Comparison of ENCODE assay signal across 8 mouse cellular contexts in genomic region chr16:38452442-38453202, GRCm38 (mm10). TPM values are rescaled to one million over a fixed set of nuclear protein-coding genes. Genes with fewer than 3 reads are reported as not detected.
DNase-seq lines count a peak whose midpoint lies in the region; ATAC-seq and TF ChIP-seq lines count a peak whose summit lies in the region.

Gene Adprh (minus strand): TSS chr16:38452703.

- peak within 1 kb of the TSS; percentile 59 for H3K4me3 ChIP-seq in heart, embryonic 11.5 days (ENCODE audit: low read depth, low read length)
- peak within 1 kb of the TSS; percentile 77 for H3K4me3 ChIP-seq in kidney, embryonic 16.5 days (ENCODE audit: low read length)
- peak within 1 kb of the TSS; percentile 79 for H3K4me3 ChIP-seq in liver, adult 2 months (ENCODE audit: insufficient read depth, low read depth, low read length)
- peak within 1 kb of the TSS; percentile 82 for H3K4me3 ChIP-seq in myocyte

- 3% methylated on average over 57 of the region's 61 CpGs for WGBS in heart, embryonic 11.5 days (ENCODE audit: insufficient replicate concordance)
- WGBS in kidney, embryonic 16.5 days, result under 1% methylated on average over 53 of the region's 61 CpGs
- WGBS in liver, adult 2 months, result under 1% methylated on average over 60 of the region's 61 CpGs

- no peaks in the 10 kb centered on the region for H3K27me3 ChIP-seq in heart, embryonic 11.5 days (ENCODE audit: control insufficient read depth, insufficient read depth, low read length)
- H3K27me3 ChIP-seq in kidney, embryonic 16.5 days (ENCODE audit: insufficient read depth, low read length), result no peaks in the 10 kb centered on the region
- no peaks in the 10 kb centered on the region for H3K27me3 ChIP-seq in liver, adult 2 months (ENCODE audit: control insufficient read depth, insufficient read depth, low read length)
- no peaks in the 10 kb centered on the region for H3K27me3 ChIP-seq in myocyte (ENCODE audit: control insufficient read depth, insufficient read depth, insufficient read length)
- H3K27me3 ChIP-seq in splenic B cell, adult 2 months (ENCODE audit: control insufficient read depth, insufficient read depth, low read length, poor library complexity, severe bottlenecking), result no peaks in the 10 kb centered on the region

- TF ChIP-seq POLR2A in liver, adult 2 months (IDR thresholded peaks at IDR 0.05; ENCODE audit: extremely low read depth, insufficient read depth, low read length), result peak; percentile 96
- TF ChIP-seq POLR2A in myocyte (IDR thresholded peaks at IDR 0.05; ENCODE audit: insufficient read length, low read depth), result peak; percentile 97

- TF ChIP-seq CTCF in liver, adult 2 months (IDR thresholded peaks at IDR 0.05; ENCODE audit: low read depth, low read length), result no peak

- no peaks in the 10 kb centered on the region for H3K4me1 ChIP-seq in heart, embryonic 11.5 days (ENCODE audit: control insufficient read depth, insufficient read depth, low read length)
- H3K4me1 ChIP-seq in kidney, embryonic 16.5 days (ENCODE audit: insufficient read depth, low read length), result peaks cover 11% of the 10 kb centered on the region
- H3K4me1 ChIP-seq in liver, adult 2 months (ENCODE audit: control insufficient read depth, insufficient read depth, low read length), result peaks cover 15% of the 10 kb centered on the region

- H3K9ac ChIP-seq in heart, embryonic 11.5 days (ENCODE audit: low read depth, low read length), result peak within 1 kb of the TSS; percentile 96
- H3K9ac ChIP-seq in kidney, embryonic 16.5 days (replicated peaks; ENCODE audit: low read length), result peak within 1 kb of the TSS; percentile 96
- peak within 1 kb of the TSS; percentile 90 for H3K9ac ChIP-seq in liver, adult 2 months (ENCODE audit: low read depth, low read length)

- peak within 1 kb of the TSS; percentile 59 for H3ac ChIP-seq in myocyte (ENCODE audit: control insufficient read depth, insufficient read length)

- DNase-seq in A20 (ENCODE audit: low read depth, low spot score), result peak; percentile 94
- peak; percentile 96 for DNase-seq in brain, adult 2 months (ENCODE audit: low read depth, low spot score)
- peak; percentile 93 for DNase-seq in liver, adult 2 months (ENCODE audit: extremely low read depth, low read depth, low spot score)
- peak; percentile 74 for DNase-seq in splenic B cell, adult 2 months (ENCODE audit: low read depth, low spot score)

- peak within 1 kb of the TSS; percentile 93 for H3K27ac ChIP-seq in heart, embryonic 11.5 days (ENCODE audit: low read depth, low read length)
- H3K27ac ChIP-seq in kidney, embryonic 16.5 days (ENCODE audit: low read length), result peak within 1 kb of the TSS; percentile 97
- peak within 1 kb of the TSS; percentile 95 for H3K27ac ChIP-seq in liver, adult 2 months (replicated peaks; ENCODE audit: insufficient read depth, low read depth, low read length)

- peak; percentile 93 for ATAC-seq in erythroblast, adult 5-6 weeks (replicated peaks; ENCODE audit: low FRiP score, poor library complexity, severe bottlenecking)
- peak; percentile 96 for ATAC-seq in heart, embryonic 11.5 days (replicated peaks; ENCODE audit: insufficient number of reproducible peaks, low FRiP score, low TSS enrichment)
- ATAC-seq in kidney, embryonic 16.5 days (ENCODE audit: low FRiP score, low TSS enrichment), result peak; percentile 99

- peak within 1 kb of the TSS; percentile 91 for H3K4me2 ChIP-seq in heart, embryonic 11.5 days
- peak within 1 kb of the TSS; percentile 82 for H3K4me2 ChIP-seq in kidney, embryonic 16.5 days (replicated peaks; ENCODE audit: low read depth, low read length)
- peak within 1 kb of the TSS; percentile 87 for H3K4me2 ChIP-seq in myocyte (ENCODE audit: low read depth)

- H3K79me2 ChIP-seq in liver, adult 2 months (ENCODE audit: control insufficient read depth, insufficient read depth, low read length), result no peaks in the 10 kb centered on the region
- H3K79me2 ChIP-seq in myocyte (ENCODE audit: control insufficient read depth, insufficient read depth), result peaks cover 19% of the 10 kb centered on the region

- peaks cover 5% of the 10 kb centered on the region for H3K36me3 ChIP-seq in heart, embryonic 11.5 days (ENCODE audit: control insufficient read depth, insufficient read depth, low read length)
- peaks cover 19% of the 10 kb centered on the region for H3K36me3 ChIP-seq in kidney, embryonic 16.5 days (ENCODE audit: insufficient read depth, low read length)
- no peaks in the 10 kb centered on the region for H3K36me3 ChIP-seq in liver, adult 2 months (ENCODE audit: control insufficient read depth, insufficient read depth, low read length)
- peaks cover 28% of the 10 kb centered on the region for H3K36me3 ChIP-seq in myocyte (ENCODE audit: control insufficient read depth, insufficient read depth)
- peaks cover 2% of the 10 kb centered on the region; the same call in 1 of the 2 replicates for H3K36me3 ChIP-seq in splenic B cell, adult 2 months (ENCODE audit: control insufficient read depth, insufficient read depth, low read length, poor library complexity, severe bottlenecking)

- H3K9me3 ChIP-seq in heart, embryonic 11.5 days (replicated peaks; ENCODE audit: control insufficient read depth, low read length), result no peaks in the 10 kb centered on the region
- H3K9me3 ChIP-seq in kidney, embryonic 16.5 days (ENCODE audit: low read length), result no peaks in the 10 kb centered on the region

TF ChIP-seq in myocyte, 11 proteins besides CTCF, POLR2A, EP300 and RAD21:
- peak; percentile 48 for TF ChIP-seq SRF (IDR thresholded peaks at IDR 0.05; ENCODE audit: control insufficient read depth, insufficient read length, low read depth)
- peak; percentile 2 for TF ChIP-seq E2F4 (IDR thresholded peaks at IDR 0.05; ENCODE audit: insufficient read depth)
- no peak for TF ChIP-seq MYOD1 (IDR thresholded peaks at IDR 0.05; ENCODE audit: control insufficient read depth in 1 of 3, insufficient read length in 2 of 3, low read depth in 2 of 3)
- no peak for TF ChIP-seq TCF12 (IDR thresholded peaks at IDR 0.05; ENCODE audit: insufficient read depth, poor library complexity, severe bottlenecking)
- peak in 1 of 3 experiments; percentile 38 for TF ChIP-seq MYOG (IDR thresholded peaks at IDR 0.05; ENCODE audit: control insufficient read depth in 1 of 3, insufficient read depth in 1 of 3, insufficient read length in 2 of 3, low read depth in 2 of 3)
- TF ChIP-seq MAX (IDR thresholded peaks at IDR 0.05; ENCODE audit: low read depth), result no peak
- no peak for TF ChIP-seq USF1 (IDR thresholded peaks at IDR 0.05; ENCODE audit: low read depth)
- TF ChIP-seq POLR2AphosphoS2 (IDR thresholded peaks at IDR 0.05; ENCODE audit: insufficient read length, low read depth), result peak; percentile 96
- TF ChIP-seq REST (IDR thresholded peaks at IDR 0.05; ENCODE audit: insufficient read depth, insufficient read length), result peak; percentile 44
- no peak for TF ChIP-seq CEBPB (IDR thresholded peaks at IDR 0.05; ENCODE audit: insufficient read depth, poor library complexity, severe bottlenecking)
- no peak for TF ChIP-seq TCF3 (IDR thresholded peaks at IDR 0.05; ENCODE audit: insufficient read length, low read depth)

RNA-seq across cellular contexts. Expression of gene Adprh, which starts in this region (rescaled TPM):
- 6.1 and 9.2 TPM in 2 replicates for total RNA-seq in erythroblast, adult 5-6 weeks (2015; ENCODE audit: low replicate concordance)
- 2.2 and 4.6 TPM in 2 replicates for total RNA-seq in erythroblast, adult 5-6 weeks (2017; ENCODE audit: low replicate concordance)
- polyA plus RNA-seq in heart, embryonic 11.5 days (2014; fragmentation: Nextera tagmentation; extraction: Ambion mirVana), result 99.7 and 101 TPM in 2 replicates
- 94.3 and 102 TPM in 2 replicates for polyA plus RNA-seq in kidney, embryonic 16.5 days (2015; fragmentation: Nextera tagmentation; extraction: Ambion mirVana)
- 1.9 and 2.8 TPM in 2 replicates for total RNA-seq in liver, adult 2 months (2014; rRNA removed)
- 8.0 and 8.5 TPM in 2 replicates for polyA plus RNA-seq in liver, adult 2 months (2012; rRNA removed)
- 124 TPM for polyA plus RNA-seq in myocyte (2012; fragmentation: generic; extraction: Trizol)

Comparison
In these comparisons a context has a peak if more than half of its experiments do, and no peak if none do; other contexts are left out.
1. Peak in every context shown above with its lines: DNase-seq, ATAC-seq, H3K4me3 ChIP-seq and H3K27ac ChIP-seq.
2. RNA of gene Adprh (polyA plus RNA-seq): 124 TPM in myocyte (single experiment), 99.7 to 101 TPM in heart, embryonic 11.5 days and 94.3 to 102 TPM in kidney, embryonic 16.5 days; 8.0 to 8.5 TPM in liver, adult 2 months; every median in the first group is over 10 times any median in the second.